Mouse (Mus musculus): Measurements from ENCODE around the gene Acvrl1. TPM values are rescaled to one million over a fixed set of nuclear protein-coding genes. Genes with fewer than 3 reads are reported as not detected.

Acvrl1 gene
- polyA plus RNA-seq, 1 experiment from 2014 or later: 1.8 TPM

DNA sequence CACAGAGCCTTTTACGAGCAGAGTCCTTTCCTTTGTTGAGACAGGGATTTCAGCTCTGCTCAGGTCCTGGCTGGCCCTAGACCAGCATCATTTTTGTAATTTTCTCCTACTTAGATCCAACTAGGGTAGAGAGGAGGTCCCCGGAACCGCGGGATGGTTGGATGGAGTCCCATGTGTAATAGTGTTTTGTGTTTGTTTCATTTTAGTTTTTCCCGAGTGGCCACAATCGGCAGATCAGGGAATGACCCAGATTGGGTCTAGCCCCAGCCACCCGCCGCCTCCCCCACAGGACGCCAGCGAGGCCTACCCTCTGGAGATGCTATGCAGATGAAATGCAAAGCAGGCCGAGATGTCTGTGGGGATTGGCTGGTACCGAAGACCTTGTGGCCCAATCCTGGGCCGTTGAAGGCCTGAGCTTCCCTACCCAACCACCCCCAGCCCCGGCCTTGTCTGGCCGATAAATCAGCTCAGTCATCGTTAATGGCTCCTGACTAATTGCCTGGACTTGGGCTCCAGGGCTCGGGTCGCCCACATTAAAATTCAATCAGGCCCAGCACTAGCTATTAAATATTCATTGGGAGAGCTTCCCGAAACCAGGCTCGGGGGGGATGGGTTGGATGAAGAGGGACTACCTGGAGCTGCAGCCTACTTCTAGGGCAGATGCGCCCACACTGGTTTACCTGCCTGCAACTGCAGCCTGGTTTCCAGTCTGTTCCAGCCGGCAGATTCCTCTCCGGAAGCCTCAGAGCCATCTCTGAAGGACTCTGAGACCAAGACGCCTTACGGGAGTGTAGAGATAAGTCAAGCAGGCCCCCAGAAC is 35.3 kb upstream of the Acvrl1 start:
- peak; percentile 56; the same call in 1 of the 2 replicates for ATAC-seq
- Histone ChIP-seq H3K4me3 (no peak overlapping the region), H3K9ac (no peak overlapping the region), H3K27ac (no peak overlapping the region), H3K36me3 (no peaks in the 10 kb centered on the region), H3K4me2 (0 out of 2 replicates have a peak overlapping the region, but pooled peaks have one; percentile 0), H3K27me3 (replicated peaks) (peaks cover 18% of the 10 kb centered on the region), H3K4me1 (peaks cover 14% of the 10 kb centered on the region), H3K9me3 (replicated peaks) (no peaks in the 10 kb centered on the region)
- WGBS (ENCODE audit: insufficient replicate concordance): 29% methylated on average over 25 of the region's 25 CpGs

- Histone ChIP-seq H3K9me3 (replicated peaks) (no peaks in the 10 kb centered on the region), H3K27me3 (replicated peaks) (peaks cover 26% of the 10 kb centered on the region), H3K4me3 (no peak overlapping the region), H3K9ac (no peak overlapping the region), H3K36me3 (no peaks in the 10 kb centered on the region), H3K4me1 (peaks cover 19% of the 10 kb centered on the region), H3K27ac (no peak overlapping the region), H3K4me2 (no peak overlapping the region)
- 67% methylated on average over 6 of the region's 6 CpGs for WGBS (ENCODE audit: insufficient replicate concordance)
- ATAC-seq: no peak
Observed at GRCm38 (mm10) chr15:101093988-101094387, 34.3 kb upstream of the Acvrl1 start.

DNA sequence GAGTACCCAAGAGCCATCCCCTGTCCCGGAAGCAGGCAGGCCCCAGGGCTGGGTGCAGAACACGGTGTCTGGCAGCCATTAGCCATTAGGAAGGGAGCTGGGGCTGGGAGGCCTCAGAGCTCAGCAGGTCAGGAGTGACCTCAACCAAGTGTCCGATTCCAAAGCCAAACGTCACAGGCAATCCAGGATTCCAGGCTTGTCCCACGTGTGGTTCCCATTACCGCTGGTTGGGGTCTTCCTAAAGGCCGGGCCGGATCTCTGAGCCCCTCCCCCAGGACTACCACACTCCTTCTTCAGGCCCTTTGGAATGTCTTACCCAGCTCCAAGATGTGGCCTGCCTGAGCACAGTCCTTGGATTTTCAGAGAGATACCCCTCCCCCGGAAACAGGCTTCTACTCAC is 33.3 kb upstream of the Acvrl1 start:
- Histone ChIP-seq H3K4me2 (no peak overlapping the region), H3K4me3 (no peak overlapping the region), H3K27me3 (replicated peaks) (peaks cover 32% of the 10 kb centered on the region), H3K9ac (no peak overlapping the region), H3K9me3 (replicated peaks) (no peaks in the 10 kb centered on the region), H3K36me3 (no peaks in the 10 kb centered on the region), H3K4me1 (peaks cover 19% of the 10 kb centered on the region), H3K27ac (no peak overlapping the region)
- ATAC-seq: no peak
- 61% methylated on average over 9 of the region's 9 CpGs for WGBS (ENCODE audit: insufficient replicate concordance)

- ATAC-seq: no peak
- 61% methylated on average over 3 of the region's 3 CpGs for WGBS (ENCODE audit: insufficient replicate concordance)
- no peaks in the 10 kb centered on the region for H3K9me3 ChIP-seq (replicated peaks)
- peaks cover 19% of the 10 kb centered on the region for H3K4me1 ChIP-seq
- no peak overlapping the region for H3K4me2 ChIP-seq
- no peaks in the 10 kb centered on the region for H3K36me3 ChIP-seq
- H3K4me3 ChIP-seq: no peak overlapping the region
- H3K9ac ChIP-seq: no peak overlapping the region
- no peak overlapping the region for H3K27ac ChIP-seq
- H3K27me3 ChIP-seq (replicated peaks): peaks cover 32% of the 10 kb centered on the region
Observed at GRCm38 (mm10) chr15:101095392-101095791, 32.9 kb upstream of the Acvrl1 start.

GRCm38 (mm10) chr15:101097985-101098651 is 30.2 kb upstream of the Acvrl1 start:
- 7% methylated on average over 28 of the region's 28 CpGs for WGBS (ENCODE audit: insufficient replicate concordance)
- Histone ChIP-seq H3K4me2 (peak overlapping the region; percentile 43), H3K9ac (no peak overlapping the region), H3K36me3 (no peaks in the 10 kb centered on the region), H3K4me1 (peaks cover 12% of the 10 kb centered on the region), H3K4me3 (no peak overlapping the region), H3K27ac (no peak overlapping the region), H3K9me3 (replicated peaks) (no peaks in the 10 kb centered on the region), H3K27me3 (replicated peaks) (peaks cover 32% of the 10 kb centered on the region)
- no peak for ATAC-seq

DNA sequence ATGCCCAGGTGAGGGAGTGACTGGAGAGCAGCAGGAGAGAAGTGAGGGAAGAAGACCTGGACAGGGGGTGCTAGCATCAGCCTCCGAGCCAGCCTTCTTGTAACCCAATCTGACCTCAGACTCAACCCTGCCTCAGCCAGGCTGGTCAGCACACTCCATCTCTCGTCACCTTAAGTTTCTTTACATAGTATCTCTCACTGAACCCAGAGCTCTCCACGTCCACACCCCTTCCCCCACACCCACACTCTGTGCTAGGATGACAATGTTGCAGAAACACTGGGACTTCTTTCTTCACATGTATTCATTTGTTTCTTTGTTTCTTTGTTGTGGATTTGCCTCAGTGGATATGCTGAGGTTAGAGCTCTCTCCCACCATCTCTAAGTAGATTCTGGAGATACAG is 27.3 kb upstream of the Acvrl1 start:
- Histone ChIP-seq H3K9me3 (replicated peaks) (no peaks in the 10 kb centered on the region), H3K36me3 (no peaks in the 10 kb centered on the region), H3K9ac (no peak overlapping the region), H3K4me1 (peaks cover 11% of the 10 kb centered on the region; the same call in 1 of the 2 replicates), H3K27me3 (replicated peaks) (peaks cover 27% of the 10 kb centered on the region), H3K27ac (no peak overlapping the region), H3K4me2 (no peak overlapping the region), H3K4me3 (no peak overlapping the region)
- WGBS (ENCODE audit: insufficient replicate concordance): 53% methylated on average over 3 of the region's 3 CpGs
- no peak for ATAC-seq

- 63% methylated on average over 9 of the region's 9 CpGs for WGBS (ENCODE audit: insufficient replicate concordance)
- Histone ChIP-seq H3K27me3 (replicated peaks) (peaks cover 8% of the 10 kb centered on the region), H3K4me2 (no peak overlapping the region), H3K4me3 (no peak overlapping the region), H3K36me3 (no peaks in the 10 kb centered on the region), H3K27ac (no peak overlapping the region), H3K9me3 (replicated peaks) (no peaks in the 10 kb centered on the region), H3K4me1 (0 out of 2 replicates have a peak, but pooled peaks cover 3% of the 10 kb centered on the region), H3K9ac (no peak overlapping the region)
- no peak for ATAC-seq
Observed at GRCm38 (mm10) chr15:101103605-101104304, 24.6 kb upstream of the Acvrl1 start.

DNA sequence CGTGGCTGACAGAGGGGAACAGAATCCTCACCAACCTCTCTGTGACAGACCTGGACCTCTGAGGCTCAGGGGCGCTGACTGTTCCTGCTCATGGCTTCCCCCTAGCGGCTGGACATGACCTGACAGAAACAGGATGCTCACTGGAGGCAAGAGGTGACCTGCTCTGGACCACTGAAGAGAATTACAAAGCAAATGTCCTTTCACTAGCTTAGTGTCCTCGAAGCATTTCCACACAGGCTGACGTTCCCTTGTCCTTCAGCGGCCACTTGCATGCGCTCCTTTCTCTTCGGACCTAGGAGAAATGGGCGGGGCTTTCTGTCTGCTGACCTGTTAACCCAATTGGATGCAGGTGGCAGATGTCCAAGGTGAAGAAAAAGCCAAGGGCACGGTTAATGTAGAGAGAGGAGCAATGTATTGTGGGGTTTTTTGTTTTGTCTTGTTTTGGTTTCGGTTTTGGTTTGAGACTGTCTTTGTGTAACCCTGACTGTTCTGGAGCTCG is 22.8 kb upstream of the Acvrl1 start:
- H3K27me3 ChIP-seq (replicated peaks): peaks cover 10% of the 10 kb centered on the region
- no peaks in the 10 kb centered on the region for H3K9me3 ChIP-seq (replicated peaks)
- H3K27ac ChIP-seq: no peak overlapping the region
- H3K4me2 ChIP-seq: peak overlapping the region; percentile 12; the same call in 1 of the 2 replicates
- H3K4me3 ChIP-seq: no peak overlapping the region
- no peak overlapping the region for H3K9ac ChIP-seq
- H3K4me1 ChIP-seq: 0 out of 2 replicates have a peak, but pooled peaks cover 3% of the 10 kb centered on the region
- 18% methylated on average over 12 of the region's 12 CpGs for WGBS (ENCODE audit: insufficient replicate concordance)
- peak; percentile 35; the same call in 1 of the 2 replicates for ATAC-seq
- no peaks in the 10 kb centered on the region for H3K36me3 ChIP-seq

DNA sequence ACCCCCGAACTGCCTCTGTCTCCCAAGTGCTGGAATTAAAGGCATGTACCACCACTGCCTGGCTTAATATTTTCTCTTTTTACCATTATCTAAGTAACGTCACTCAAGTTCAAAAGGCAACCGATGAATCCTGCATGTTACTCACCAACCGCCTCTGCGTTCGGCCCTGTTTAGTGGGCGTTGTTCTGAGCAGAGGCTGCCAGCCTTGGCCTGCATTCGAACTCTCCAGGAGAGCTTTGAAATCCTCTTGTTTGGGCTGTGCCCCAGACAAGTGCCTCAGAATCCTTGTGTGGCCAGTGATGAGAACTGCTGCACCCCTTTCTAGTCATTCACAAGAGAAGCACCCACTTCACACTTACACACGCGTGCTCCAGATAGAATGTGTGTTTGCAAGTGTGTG is 22.3 kb upstream of the Acvrl1 start:
- peaks cover 14% of the 10 kb centered on the region for H3K27me3 ChIP-seq (replicated peaks)
- no peak overlapping the region for H3K27ac ChIP-seq
- H3K4me2 ChIP-seq: no peak overlapping the region
- H3K4me1 ChIP-seq: 0 out of 2 replicates have a peak, but pooled peaks cover 3% of the 10 kb centered on the region
- no peak overlapping the region for H3K4me3 ChIP-seq
- ATAC-seq: no peak
- 79% methylated on average over 10 of the region's 10 CpGs for WGBS (ENCODE audit: insufficient replicate concordance)
- H3K9ac ChIP-seq: no peak overlapping the region
- no peaks in the 10 kb centered on the region for H3K36me3 ChIP-seq
- no peaks in the 10 kb centered on the region for H3K9me3 ChIP-seq (replicated peaks)

- no peak overlapping the region for H3K4me3 ChIP-seq
- H3K9me3 ChIP-seq (replicated peaks): no peaks in the 10 kb centered on the region
- H3K36me3 ChIP-seq: no peaks in the 10 kb centered on the region
- H3K4me1 ChIP-seq: 0 out of 2 replicates have a peak, but pooled peaks cover 3% of the 10 kb centered on the region
- no peak overlapping the region for H3K9ac ChIP-seq
- H3K27ac ChIP-seq: no peak overlapping the region
- ATAC-seq: no peak
- WGBS (ENCODE audit: insufficient replicate concordance): 74% methylated on average over 5 of the region's 5 CpGs
- peaks cover 20% of the 10 kb centered on the region for H3K27me3 ChIP-seq (replicated peaks)
- H3K4me2 ChIP-seq: no peak overlapping the region
Observed at GRCm38 (mm10) chr15:101107906-101108671, 20.2 kb upstream of the Acvrl1 start.

DNA sequence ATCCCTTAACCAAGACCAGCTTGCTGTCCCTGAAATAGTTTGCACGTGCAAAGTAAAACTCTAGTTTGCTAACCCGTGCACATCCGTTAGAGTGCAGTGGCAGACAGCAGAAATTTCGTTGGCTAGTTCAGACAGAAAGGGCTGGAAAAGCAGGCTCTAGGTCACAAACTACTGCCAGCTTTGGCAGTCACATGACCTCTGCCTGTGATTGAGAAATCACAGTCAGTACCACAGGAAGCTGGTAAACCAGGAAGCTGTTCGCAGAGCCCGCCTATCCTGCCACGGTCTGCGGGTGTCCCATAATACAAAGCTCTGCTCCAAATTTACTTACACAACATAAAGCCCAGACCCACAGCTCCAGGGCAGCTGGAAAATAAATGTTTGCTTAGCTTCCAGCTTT is 15.1 kb upstream of the Acvrl1 start:
- ATAC-seq: no peak; the same call in 1 of the 2 replicates
- 0 out of 2 replicates have a peak overlapping the region, but pooled peaks have one; percentile 8 for H3K4me2 ChIP-seq

More for the DNA sequence above, 15.1 kb upstream of the Acvrl1 start:
- H3K27ac ChIP-seq: no peak overlapping the region
- H3K36me3 ChIP-seq: no peaks in the 10 kb centered on the region
- H3K4me3 ChIP-seq: no peak overlapping the region
- H3K27me3 ChIP-seq (replicated peaks): peaks cover 27% of the 10 kb centered on the region
- no peaks in the 10 kb centered on the region for H3K4me1 ChIP-seq
- 23% methylated on average over 8 of the region's 8 CpGs for WGBS (ENCODE audit: insufficient replicate concordance)
- no peak overlapping the region for H3K9ac ChIP-seq
- 0 out of 2 replicates have a peak, but pooled peaks cover 4% of the 10 kb centered on the region for H3K9me3 ChIP-seq (replicated peaks)
